Mouse (Mus musculus) ES-E14 (cell line): ENCODE measurements around the gene Mnx1. TPM values are rescaled to one million over a fixed set of nuclear protein-coding genes. Genes with fewer than 3 reads are reported as not detected.
A peak's percentile ranks its signal among the peaks of the same experiment; 100 is the strongest.

Experiments
- DNase-seq: peaks from one replicate; pipeline ENCODE4 v3.0.0-alpha.2; 2013; ENCODE audit warnings: low read depth, low spot score
- H3K27ac ChIP-seq: 2 replicates; pipeline ENCODE4 v1.5.1; 2012; ENCODE audit warnings: low read depth, mild to moderate bottlenecking, low read length, moderate library complexity, mixed read lengths; ENCODE audit not compliant: poor library complexity, insufficient read depth, severe bottlenecking
- H3K36me3 ChIP-seq: 2 replicates; pipeline ENCODE4 v1.6.1; 2012; ENCODE audit warnings: mild to moderate bottlenecking, low read length, moderate library complexity, mixed read lengths; ENCODE audit not compliant: control insufficient read depth, poor library complexity, insufficient read depth, severe bottlenecking
- H3K4me1 ChIP-seq, 2 experiments: fragments of 150-350 bp in 1 of 2; sonication (generic) in 1 of 2; 2 replicates each; pipeline ENCODE4 v1.6.1; 2012; ENCODE audit warnings: low read length in 2 of 2, mild to moderate bottlenecking in 1 of 2, mixed read lengths in 1 of 2; ENCODE audit not compliant: control insufficient read depth in 2 of 2, insufficient read depth in 2 of 2, poor library complexity in 1 of 2
- H3K4me3 ChIP-seq, 2 experiments: fragments of 150-350 bp in 1 of 2; sonication (generic) in 1 of 2; 2 replicates each; pipeline ENCODE4 v1.5.1; 2012; ENCODE audit warnings: low read length in 2 of 2, low read depth in 1 of 2, mild to moderate bottlenecking in 1 of 2, mixed read lengths in 1 of 2; ENCODE audit not compliant: insufficient read depth in 1 of 2, poor library complexity in 1 of 2, severe bottlenecking in 1 of 2
- H3K9ac ChIP-seq: 2 replicates; pipeline ENCODE4 v1.6.1; 2012; ENCODE audit warnings: low read depth, mild to moderate bottlenecking, low read length, mixed read lengths; ENCODE audit not compliant: poor library complexity, insufficient read depth, severe bottlenecking
- H3K9me3 ChIP-seq: fragments of 150-350 bp; sonication (generic); 2 replicates; pipeline ENCODE4 v1.6.1; 2012; ENCODE audit warnings: low read depth, mild to moderate bottlenecking, low read length; ENCODE audit not compliant: control insufficient read depth, insufficient read depth
- CHD2 ChIP-seq: IDR thresholded peaks from 2 replicates; pipeline ENCODE4 v1.6.1; 2014; ENCODE audit warnings: mild to moderate bottlenecking, low read depth, low read length, inconsistent platforms
- HCFC1 ChIP-seq: IDR thresholded peaks from 2 replicates; pipeline ENCODE4 v1.6.1; 2012; ENCODE audit warnings: low read length, inconsistent platforms, borderline replicate concordance; ENCODE audit not compliant: insufficient read depth
- MAFK ChIP-seq: IDR thresholded peaks from 2 replicates; pipeline ENCODE4 v1.6.1; 2014; ENCODE audit warnings: mild to moderate bottlenecking, low read depth, low read length, inconsistent platforms; ENCODE audit not compliant: insufficient read depth
- ZC3H11A ChIP-seq: IDR thresholded peaks from 2 replicates; pipeline ENCODE4 v1.6.1; 2012; ENCODE audit warnings: low read depth, mild to moderate bottlenecking, inconsistent platforms, low read length, borderline replicate concordance
- ZNF384 ChIP-seq: IDR thresholded peaks from 2 replicates; pipeline ENCODE4 v1.6.1; 2012; ENCODE audit warnings: low read depth, low read length, inconsistent platforms
- in situ Hi-C, 2 experiments: fragments of 600-800 bp; cut with MboI; formaldehyde crosslinking; loops; one replicate each; pipeline ENCODE4 v1.15.1; 2025; ENCODE audit warnings: low sequenced_read_pairs in 2 of 2, inconsistent platforms in 1 of 2; ENCODE audit not compliant: unreplicated experiment in 2 of 2
- total RNA-seq: library from RNA; depleted of rRNA; stranded (reverse); fragments of 300-350 nt; gene quantifications from 2 replicates; pipeline ENCODE4 v1.2.3, GENCODE M21; 2012

The Mnx1 gene
- total RNA-seq, 1 experiment = 0.13 TPM

- TF ChIP-seq CHD2 (no peak), MAFK (no peak), HCFC1 (no peak), ZC3H11A (no peak), ZNF384 (no peak)
- Histone ChIP-seq H3K27ac (no peak overlapping the region), H3K9me3 (no peaks in the 10 kb centered on the region), H3K9ac (no peak overlapping the region), H3K4me1 (peaks cover 2 to 4% of the 10 kb centered on the region in 2 experiments; a peak in 1 of 4 replicates), H3K36me3 (no peaks in the 10 kb centered on the region), H3K4me3 (no peak overlapping the region)
- DNase-seq = no peak
- in situ Hi-C loops = no loop called here
Observed at GRCm38 (mm10) chr5:29487321-29487720, 9.1 kb upstream of the Mnx1 start.

DNA sequence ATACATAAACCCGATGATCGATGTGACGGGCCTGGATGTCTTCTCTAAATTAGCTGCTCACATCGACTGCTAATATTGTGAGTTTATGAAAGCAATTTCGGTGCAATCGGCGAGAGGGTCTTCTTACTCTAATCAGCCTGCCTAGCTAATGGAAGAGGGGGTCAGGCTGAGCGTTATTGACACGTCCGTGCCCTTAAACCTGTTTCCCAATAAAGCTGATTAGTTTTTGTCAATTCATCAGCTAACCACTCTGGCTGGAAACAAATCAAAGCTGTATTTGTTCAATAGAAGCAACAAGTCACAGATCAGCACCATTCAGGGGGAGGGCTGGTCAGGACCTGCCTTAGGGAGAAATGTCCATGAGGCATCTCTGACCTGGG lies 7.7 kb upstream of the Mnx1 start:
- Histone ChIP-seq H3K9ac (no peak overlapping the region), H3K4me1 (peaks cover 2 to 4% of the 10 kb centered on the region in 2 experiments; a peak in 1 of 4 replicates), H3K27ac (no peak overlapping the region), H3K36me3 (no peaks in the 10 kb centered on the region), H3K4me3 (no peak overlapping the region), H3K9me3 (no peaks in the 10 kb centered on the region)
- TF ChIP-seq ZNF384 (no peak), HCFC1 (no peak), ZC3H11A (no peak), MAFK (no peak), CHD2 (no peak)
- in situ Hi-C loops = no loop called here
- no peak for DNase-seq

DNA sequence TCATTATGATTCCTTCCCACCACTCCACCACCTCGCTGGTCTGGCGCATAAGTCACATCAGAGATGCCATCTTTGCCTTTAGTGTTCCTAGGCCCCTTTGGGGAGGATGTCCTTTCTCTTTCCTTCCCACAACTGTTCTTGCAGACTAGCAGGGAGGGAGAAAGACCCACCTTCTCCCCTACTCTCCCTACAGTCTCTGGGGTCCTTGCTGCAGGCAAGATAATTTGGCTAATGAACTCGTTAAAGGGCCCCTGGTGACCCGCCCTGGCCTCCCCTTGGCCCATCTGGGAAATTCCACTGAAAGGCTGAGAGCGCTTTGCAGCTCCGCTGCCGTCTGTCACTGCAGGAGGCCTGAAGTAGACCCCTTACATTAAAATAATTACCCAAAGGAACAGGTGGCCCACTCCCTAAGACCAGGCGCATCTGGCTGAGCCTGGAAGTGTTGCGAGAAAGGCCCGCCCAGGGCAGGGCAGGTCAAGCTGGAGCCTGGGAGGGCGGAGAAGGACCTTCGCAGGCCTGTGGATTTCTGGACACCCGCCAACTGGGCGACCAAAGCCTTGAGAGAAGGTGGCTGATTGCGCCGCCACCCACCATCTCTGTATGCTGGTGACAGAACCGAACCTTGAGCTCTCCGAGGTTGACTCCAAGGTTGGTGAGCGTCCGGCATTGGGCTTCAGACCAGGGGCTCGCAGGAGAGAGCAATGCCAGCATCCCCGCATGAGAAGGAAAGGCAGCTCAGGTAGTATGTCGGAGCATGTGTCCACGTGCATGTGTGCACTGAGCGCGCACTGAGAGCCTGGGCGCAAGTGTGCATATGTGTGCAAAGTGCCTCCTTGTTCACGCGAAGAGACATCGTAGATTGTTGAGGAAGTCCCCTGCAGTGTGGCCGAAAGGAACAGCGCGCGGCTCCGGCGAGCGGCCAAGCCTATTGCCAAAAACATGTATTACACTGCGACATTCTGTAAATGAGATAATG lies 7.0 kb upstream of the Mnx1 start:
- no peak overlapping the region for H3K27ac ChIP-seq
- DNase-seq = no peak
- H3K4me3 ChIP-seq = peak overlapping the region; percentile 29 to 38; a peak in 2 of 4 replicates
- no peaks in the 10 kb centered on the region for H3K9me3 ChIP-seq
- in situ Hi-C loops = no loop called here
- no peak overlapping the region for H3K9ac ChIP-seq
- peaks cover 2 to 4% of the 10 kb centered on the region in 2 experiments; a peak in 1 of 4 replicates for H3K4me1 ChIP-seq
- no peak for TF ChIP-seq CHD2
- no peak for TF ChIP-seq MAFK
- no peak for TF ChIP-seq ZC3H11A
- no peak for TF ChIP-seq HCFC1
- TF ChIP-seq ZNF384 = no peak
- no peaks in the 10 kb centered on the region for H3K36me3 ChIP-seq

DNA sequence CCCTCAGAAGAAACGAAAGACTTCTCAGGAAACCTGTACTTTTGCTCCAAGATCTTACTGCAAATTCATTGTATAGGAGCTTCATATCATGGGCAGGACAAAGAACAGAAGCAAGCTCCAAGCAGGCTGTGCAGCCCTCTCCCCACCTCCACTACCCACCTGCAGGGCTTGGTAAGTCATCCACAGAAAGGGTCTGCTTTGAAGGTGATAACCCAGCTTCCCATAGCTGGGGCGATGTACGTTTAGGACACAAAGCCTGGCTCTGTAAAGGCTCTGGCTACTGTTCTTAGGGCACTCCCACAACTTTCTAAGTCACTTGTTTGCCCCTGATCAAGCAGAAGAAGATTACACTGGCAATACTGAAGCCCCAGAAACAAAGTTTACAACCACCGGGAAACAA lies 5.5 kb upstream of the Mnx1 start:
- in situ Hi-C loops = no loop called here
- H3K4me3 ChIP-seq = no peak overlapping the region
- H3K9ac ChIP-seq = no peak overlapping the region
- no peak overlapping the region for H3K27ac ChIP-seq
- no peaks in the 10 kb centered on the region for H3K9me3 ChIP-seq
- no peak for DNase-seq
- no peaks in the 10 kb centered on the region for H3K36me3 ChIP-seq
- H3K4me1 ChIP-seq = peaks cover 2 to 4% of the 10 kb centered on the region in 2 experiments; a peak in 1 of 4 replicates
- no peak for TF ChIP-seq ZNF384
- no peak for TF ChIP-seq HCFC1
- TF ChIP-seq ZC3H11A = no peak
- TF ChIP-seq CHD2 = no peak
- TF ChIP-seq MAFK = no peak
